Mouse (Mus musculus): Measurements from ENCODE around the gene Ntn3. TPM values are rescaled to one million over a fixed set of nuclear protein-coding genes. Genes with fewer than 3 reads are reported as not detected.
A peak's percentile ranks its signal among the peaks of the same experiment; 100 is the strongest.

Gene Ntn3
- polyA plus RNA-seq, 1 experiment = 9.1 TPM

- DNase-seq (ENCODE audit: extremely low spot score in 1 of 2, low spot score in 1 of 2) = no peak
These were observed 16.1 kb downstream of the Ntn3 start for GRCm38 (mm10) chr17:24193268-24193667.

- DNase-seq (ENCODE audit: extremely low spot score in 1 of 2, low spot score in 1 of 2) = no peak
These were observed 16.5 kb downstream of the Ntn3 start for GRCm38 (mm10) chr17:24192848-24193247.

- DNase-seq (ENCODE audit: extremely low spot score in 1 of 2, low spot score in 1 of 2) = no peak
These were observed 17.9 kb downstream of the Ntn3 start for GRCm38 (mm10) chr17:24191481-24191880.

- DNase-seq (ENCODE audit: extremely low spot score in 1 of 2, low spot score in 1 of 2) = no peak
These were observed 18.4 kb downstream of the Ntn3 start for GRCm38 (mm10) chr17:24190934-24191333.

GRCm38 (mm10) chr17:24174259-24174658 lies 35.1 kb downstream of the Ntn3 start:
- DNase-seq (ENCODE audit: extremely low spot score in 1 of 2, low spot score in 1 of 2) = no peak

- DNase-seq (ENCODE audit: extremely low spot score in 1 of 2, low spot score in 1 of 2) = peak; percentile 53 to 86
These were observed 35.9 kb downstream of the Ntn3 start for GRCm38 (mm10) chr17:24173423-24173822.

GRCm38 (mm10) chr17:24171738-24172137 lies 37.6 kb downstream of the Ntn3 start:
- no peak for DNase-seq (ENCODE audit: extremely low spot score in 1 of 2, low spot score in 1 of 2)

GRCm38 (mm10) chr17:24170729-24171128 lies 38.6 kb downstream of the Ntn3 start:
- no peak for DNase-seq (ENCODE audit: extremely low spot score in 1 of 2, low spot score in 1 of 2)

- DNase-seq (ENCODE audit: extremely low spot score in 1 of 2, low spot score in 1 of 2) = no peak
These were observed 39.2 kb downstream of the Ntn3 start for GRCm38 (mm10) chr17:24170125-24170524.

GRCm38 (mm10) chr17:24169317-24170065 lies 39.8 kb downstream of the Ntn3 start, which contains the start of gene Atp6v0c:
Gene Atp6v0c (minus strand): TSS chr17:24169702.
- DNase-seq (ENCODE audit: extremely low spot score in 1 of 2, low spot score in 1 of 2) = peak; percentile 92 to 97

- DNase-seq (ENCODE audit: extremely low spot score in 1 of 2, low spot score in 1 of 2) = peak; percentile 47 to 80
These were observed 40.6 kb downstream of the Ntn3 start for GRCm38 (mm10) chr17:24168590-24169277.

- DNase-seq (ENCODE audit: extremely low spot score in 1 of 2, low spot score in 1 of 2) = no peak
These were observed 41.3 kb downstream of the Ntn3 start for GRCm38 (mm10) chr17:24167891-24168505.

- no peak for DNase-seq (ENCODE audit: extremely low spot score in 1 of 2, low spot score in 1 of 2)
These were observed 42.2 kb downstream of the Ntn3 start for GRCm38 (mm10) chr17:24167120-24167519.

- no peak for DNase-seq (ENCODE audit: extremely low spot score in 1 of 2, low spot score in 1 of 2)
These were observed 44.6 kb downstream of the Ntn3 start for GRCm38 (mm10) chr17:24164566-24165259.

GRCm38 (mm10) chr17:24163176-24163962 lies 46.0 kb downstream of the Ntn3 start, which contains the start of gene Amdhd2:
Gene Amdhd2 (minus strand): TSS chr17:24163766.
- peak; percentile 96 to 99 for DNase-seq (ENCODE audit: extremely low spot score in 1 of 2, low spot score in 1 of 2)

- peak in 1 of 2 experiments; percentile 17 for DNase-seq (ENCODE audit: extremely low spot score in 1 of 2, low spot score in 1 of 2)
These were observed 46.7 kb downstream of the Ntn3 start for GRCm38 (mm10) chr17:24162584-24163175.

GRCm38 (mm10) chr17:24161466-24161865 lies 47.9 kb downstream of the Ntn3 start:
- DNase-seq (ENCODE audit: extremely low spot score in 1 of 2, low spot score in 1 of 2) = no peak

GRCm38 (mm10) chr17:24157526-24157925 lies 51.8 kb downstream of the Ntn3 start:
- no peak for DNase-seq (ENCODE audit: extremely low spot score in 1 of 2, low spot score in 1 of 2)

GRCm38 (mm10) chr17:24157121-24157520 lies 52.2 kb downstream of the Ntn3 start:
- no peak for DNase-seq (ENCODE audit: extremely low spot score in 1 of 2, low spot score in 1 of 2)

- DNase-seq (ENCODE audit: extremely low spot score in 1 of 2, low spot score in 1 of 2) = no peak
These were observed 52.9 kb downstream of the Ntn3 start for GRCm38 (mm10) chr17:24156394-24156793.

Measured in frontal cortex, adult 2 months (tissue).